In genomic region chr5:43239141-43239835, GRCm38 (mm10) we compare ENCODE assay signal across 19 mouse cellular contexts. TPM values are rescaled to one million over a fixed set of nuclear protein-coding genes. Genes with fewer than 3 reads are reported as not detected.
DNase-seq lines count a peak whose midpoint lies in the region; ATAC-seq and TF ChIP-seq lines count a peak whose summit lies in the region.
"Had no signal": no experiment of that assay in that cellular context is flagged by ENCODE, and none has a peak within 500 bp of the region (broad histone marks: within the 10 kb centered on the region; RNA-seq: fewer than 3 reads in every experiment).

No protein-coding gene starts in this region.

- TF ChIP-seq RAD21 in MEL (IDR thresholded peaks at IDR 0.05; ENCODE audit: low read depth, low read length), result no peak; the same call in none of the 2 replicates

- DNase-seq in cerebellum, adult 9-10 months, result peak; percentile 33
- no peak for DNase-seq in cerebellum, adult 9-11 months
- no peak for DNase-seq in hindbrain, embryonic 11.5 days (ENCODE audit: low spot score)
- DNase-seq in MEL (ENCODE audit: low read depth, low spot score), result peak; percentile 92
- no peak for DNase-seq in layer of hippocampus, adult 9-10 months (ENCODE audit: low spot score)
- DNase-seq in lung, postnatal 36 days, result no peak
- DNase-seq: adrenal gland, postnatal 25 days; cerebellum, postnatal 25 days; gastrocnemius, postnatal 14 days; lung, adult 18-20 months; lung, postnatal 4 days; right cerebral cortex, postnatal 4 days had no signal

- peak; percentile 92 to 95 for TF ChIP-seq EP300 in MEL (IDR thresholded peaks at IDR 0.05; ENCODE audit: low read depth in 1 of 2, low read length in 2 of 2)

- H3K4me3 ChIP-seq in hindbrain, embryonic 13.5 days, result 0 out of 2 replicates have a peak overlapping the region, but pooled peaks have one; percentile 12
- H3K4me3 ChIP-seq in hindbrain, embryonic 11.5 days (ENCODE audit: low read depth, low read length), result no peak overlapping the region
- no peak overlapping the region for H3K4me3 ChIP-seq in MEL (ENCODE audit: control insufficient read depth in 1 of 2, insufficient read depth in 1 of 2, low read depth in 2 of 2, low read length in 2 of 2)
- H3K4me3 ChIP-seq: embryonic facial prominence, embryonic 12.5 days; limb, embryonic 12.5 days; myocyte had no signal

- no peak for TF ChIP-seq CTCF in MEL (IDR thresholded peaks at IDR 0.05 in 2 of 3, conservative IDR thresholded peaks at IDR 0.05 in 1 of 3; ENCODE audit: control insufficient read depth in 1 of 3, insufficient read depth in 1 of 3, low read depth in 2 of 3, low read length in 3 of 3, poor library complexity in 1 of 3, severe bottlenecking in 1 of 3)

- H3K27ac ChIP-seq in hindbrain, embryonic 13.5 days, result no peak overlapping the region
- H3K27ac ChIP-seq in hindbrain, embryonic 11.5 days (ENCODE audit: low read depth, low read length), result no peak overlapping the region
- no peak overlapping the region for H3K27ac ChIP-seq in MEL (ENCODE audit: control insufficient read depth, low read depth, low read length)
- H3K27ac ChIP-seq: embryonic facial prominence, embryonic 12.5 days; limb, embryonic 12.5 days had no signal

- WGBS in hindbrain, embryonic 13.5 days, result 82% methylated on average over 6 of the region's 6 CpGs
- WGBS in hindbrain, embryonic 11.5 days, result 77% methylated on average over 6 of the region's 6 CpGs

- no peaks in the 10 kb centered on the region for H3K9me3 ChIP-seq in hindbrain, embryonic 13.5 days
- no peaks in the 10 kb centered on the region for H3K9me3 ChIP-seq in hindbrain, embryonic 11.5 days (ENCODE audit: control insufficient read depth, low read length)
- H3K9me3 ChIP-seq in MEL (replicated peaks; ENCODE audit: insufficient read depth, low read length), result no peaks in the 10 kb centered on the region
- H3K9me3 ChIP-seq: embryonic facial prominence, embryonic 12.5 days; limb, embryonic 12.5 days had no signal

- H3K4me2 ChIP-seq in hindbrain, embryonic 13.5 days, result peak overlapping the region; percentile 23
- H3K4me2 ChIP-seq in hindbrain, embryonic 11.5 days (replicated peaks; ENCODE audit: low read depth, low read length), result no peak overlapping the region
- H3K4me2 ChIP-seq: embryonic facial prominence, embryonic 12.5 days; limb, embryonic 12.5 days had no signal

- TF ChIP-seq POLR2A in MEL (IDR thresholded peaks at IDR 0.05; ENCODE audit: control insufficient read depth in 1 of 2, insufficient read depth in 1 of 2, low read depth in 1 of 2, low read length in 2 of 2, poor library complexity in 1 of 2), result no peak

- peaks cover 14% of the 10 kb centered on the region for H3K79me2 ChIP-seq in MEL (ENCODE audit: control insufficient read depth, insufficient read depth, low read length, poor library complexity)

- peaks cover 4% of the 10 kb centered on the region; the same call in 1 of the 2 replicates for H3K36me3 ChIP-seq in hindbrain, embryonic 13.5 days
- no peaks in the 10 kb centered on the region for H3K36me3 ChIP-seq in hindbrain, embryonic 11.5 days (ENCODE audit: control insufficient read depth, insufficient read depth, low read length)
- H3K36me3 ChIP-seq in MEL (ENCODE audit: control insufficient read depth in 1 of 2, insufficient read depth in 2 of 2, low read length in 2 of 2), result peaks cover 3 to 21% of the 10 kb centered on the region in 2 experiments
- H3K36me3 ChIP-seq: embryonic facial prominence, embryonic 12.5 days; limb, embryonic 12.5 days had no signal

- ATAC-seq in hindbrain, embryonic 13.5 days (ENCODE audit: low FRiP score), result no peak
- no peak for ATAC-seq in hindbrain, embryonic 11.5 days (ENCODE audit: low FRiP score)
- peak; percentile 69 for ATAC-seq in megakaryocyte progenitor cell, adult 5-6 weeks (replicated peaks; ENCODE audit: poor library complexity)
- ATAC-seq: activated CD4-positive, CD25-positive, alpha-beta regulatory T cell, adult 4 months had no signal

- no peaks in the 10 kb centered on the region for H3K27me3 ChIP-seq in hindbrain, embryonic 13.5 days
- H3K27me3 ChIP-seq in hindbrain, embryonic 11.5 days (ENCODE audit: control insufficient read depth, insufficient read depth, low read length), result no peaks in the 10 kb centered on the region
- no peaks in the 10 kb centered on the region for H3K27me3 ChIP-seq in MEL (ENCODE audit: control insufficient read depth in 1 of 2, insufficient read depth in 2 of 2, low read length in 2 of 2)
- H3K27me3 ChIP-seq: CH12.LX had no signal

- no peak overlapping the region for H3K9ac ChIP-seq in hindbrain, embryonic 13.5 days
- H3K9ac ChIP-seq in hindbrain, embryonic 11.5 days (ENCODE audit: low read depth, low read length), result no peak overlapping the region
- H3K9ac ChIP-seq in MEL (ENCODE audit: control insufficient read depth, low read depth, low read length, poor library complexity, severe bottlenecking), result no peak overlapping the region
- H3K9ac ChIP-seq: embryonic facial prominence, embryonic 12.5 days; limb, embryonic 12.5 days had no signal

- H3K4me1 ChIP-seq in hindbrain, embryonic 13.5 days (replicated peaks), result peaks cover 36% of the 10 kb centered on the region
- H3K4me1 ChIP-seq in hindbrain, embryonic 11.5 days (replicated peaks; ENCODE audit: control insufficient read depth, insufficient read depth, low read length), result no peaks in the 10 kb centered on the region
- peaks cover 11 to 19% of the 10 kb centered on the region in 2 experiments for H3K4me1 ChIP-seq in MEL (ENCODE audit: control insufficient read depth in 1 of 2, insufficient read depth in 2 of 2, low read length in 2 of 2)

TF ChIP-seq in MEL, 35 proteins besides CTCF, POLR2A, EP300 and RAD21:
- TF ChIP-seq MEF2A (IDR thresholded peaks at IDR 0.05; ENCODE audit: extremely low read depth, insufficient replicate concordance, low read depth, low read length, poor library complexity, severe bottlenecking) (peak; percentile 90; the same call in 1 of the 2 replicates), SIN3A (IDR thresholded peaks at IDR 0.05; ENCODE audit: low read length) (peak; percentile 87), ETS1 (IDR thresholded peaks at IDR 0.05; ENCODE audit: low read depth, low read length) (peak; percentile 95), MAFK (IDR thresholded peaks at IDR 0.05; ENCODE audit: borderline replicate concordance, low read depth, low read length) (peak; percentile 84; the same call in 1 of the 2 replicates), TAL1 (IDR thresholded peaks at IDR 0.05; ENCODE audit: low read length) (peak; percentile 87), UBTF (IDR thresholded peaks at IDR 0.05; ENCODE audit: borderline replicate concordance, insufficient read depth, low read depth, low read length) (no peak), GATA1 (IDR thresholded peaks at IDR 0.05; ENCODE audit: low read depth, low read length) (peak; percentile 97), SMC3 (IDR thresholded peaks at IDR 0.05; ENCODE audit: low read depth, low read length) (peak; percentile 29; the same call in 1 of the 2 replicates), RCOR1 (IDR thresholded peaks at IDR 0.05; ENCODE audit: low read depth, low read length) (peak; percentile 100), HCFC1 (IDR thresholded peaks at IDR 0.05; ENCODE audit: low read depth, low read length) (no peak), MXI1 (IDR thresholded peaks at IDR 0.05; ENCODE audit: low read depth, low read length) (peak; percentile 44; the same call in 1 of the 2 replicates), TCF12 (IDR thresholded peaks at IDR 0.05; ENCODE audit: low read depth, low read length) (peak; percentile 93), MYC (IDR thresholded peaks at IDR 0.05; ENCODE audit: low read depth, low read length) (peak; percentile 45; the same call in 1 of the 2 replicates), JUND (IDR thresholded peaks at IDR 0.05; ENCODE audit: low read depth, low read length) (no peak), BHLHE40 (IDR thresholded peaks at IDR 0.05; ENCODE audit: borderline replicate concordance, low read depth, low read length) (peak; percentile 81), MAZ (IDR thresholded peaks at IDR 0.05; ENCODE audit: low read depth, low read length) (no peak), ZC3H11A (IDR thresholded peaks at IDR 0.05; ENCODE audit: low read depth, low read length) (0 out of 2 replicates have a peak, but pooled peaks have one; percentile 2)

RNA-seq across cellular contexts. Expression of gene Cpeb2, which starts 6.3 kb away (rescaled TPM):
- 13.9 and 14.2 TPM in 2 replicates for polyA plus RNA-seq in hindbrain, embryonic 13.5 days (2015; fragmentation: Nextera tagmentation; extraction: Ambion mirVana)
- polyA plus RNA-seq in hindbrain, embryonic 11.5 days (2014; fragmentation: Nextera tagmentation; extraction: Ambion mirVana), result 6.2 and 6.8 TPM in 2 replicates
- 0.69 and 0.82 TPM in 2 replicates for total RNA-seq in MEL (2012; rRNA removed)
- polyA plus RNA-seq in MEL (2012; ENCODE audit: insufficient read depth in 1 of 2, insufficient read length in 2 of 2, low read depth in 1 of 2, low replicate concordance in 2 of 2, missing spikeins in 1 of 2), result 1 to 10 TPM in 1 of 2 experiments, not detected in 1; 2.0 TPM
- 6.8 and 7.2 TPM in 2 replicates for total RNA-seq in megakaryocyte progenitor cell, adult 5-6 weeks (2015)
- total RNA-seq in megakaryocyte progenitor cell, adult 5-6 weeks (2017), result 1.2 and 1.9 TPM in 2 replicates

Comparison
In these comparisons a context has a peak if more than half of its experiments do, and no peak if none do; other contexts are left out.
1. DNase-seq: peak in cerebellum, adult 9-10 months (single experiment) and MEL (single experiment); none in cerebellum, adult 9-11 months (single experiment), hindbrain, embryonic 11.5 days (single experiment), layer of hippocampus, adult 9-10 months (single experiment) and lung, postnatal 36 days (single experiment).